ENCODE assay signal across 16 mouse cellular contexts in genomic region chr12:40198427-40198826, GRCm38 (mm10). TPM values are rescaled to one million over a fixed set of nuclear protein-coding genes. Genes with fewer than 3 reads are reported as not detected.
DNase-seq lines count a peak whose midpoint lies in the region; ATAC-seq lines count a peak whose summit lies in the region.
"Had no signal": no experiment of that assay in that cellular context is flagged by ENCODE, and none has a peak within 500 bp of the region (broad histone marks: within the 10 kb centered on the region; RNA-seq: fewer than 3 reads in every experiment).

No protein-coding gene starts in this region.

- H3K4me2 ChIP-seq in forebrain, embryonic 15.5 days (replicated peaks) = no peak overlapping the region
- H3K4me2 ChIP-seq: embryonic facial prominence, embryonic 15.5 days had no signal

- peaks cover 13% of the 10 kb centered on the region for H3K36me3 ChIP-seq in forebrain, embryonic 15.5 days

- no peaks in the 10 kb centered on the region for H3K9me3 ChIP-seq in forebrain, embryonic 15.5 days
- H3K9me3 ChIP-seq: embryonic facial prominence, embryonic 15.5 days; limb, embryonic 13.5 days had no signal

- 85% methylated on average over 9 of the region's 9 CpGs for WGBS in forebrain, embryonic 15.5 days

- DNase-seq in gastrocnemius, adult 18-20 months (ENCODE audit: low spot score) = peak; percentile 72
- no peak for DNase-seq in gastrocnemius, postnatal 4 days (ENCODE audit: low spot score in 2 of 2)
- peak; percentile 23 for DNase-seq in gastrocnemius, postnatal 14 days
- DNase-seq in heart, postnatal 10 days = peak; percentile 69 to 74
- DNase-seq in thymus, postnatal 0 days (ENCODE audit: low spot score) = peak; percentile 93
- DNase-seq in urinary bladder, postnatal 10 days (ENCODE audit: low spot score) = no peak
- no peak for DNase-seq in urinary bladder, adult 2 months (ENCODE audit: low spot score)
- DNase-seq: B cell, adult 2 months; cerebellum, postnatal 25 days; kidney, adult 9 months; layer of hippocampus, adult 9-11 months had no signal

- intact Hi-C loops in gastrocnemius, postnatal 14 days (cut with DNase I; ENCODE audit: low total_unique reads) = no loop called here
- intact Hi-C loops in heart, postnatal 10 days (cut with DNase I) = loop anchor here (2.0 kb wide), 2 partner anchors 22 to 116 kb away; no protein-coding TSS in a partner anchor

- no peak overlapping the region for H3K9ac ChIP-seq in forebrain, embryonic 15.5 days (replicated peaks)
- H3K9ac ChIP-seq: embryonic facial prominence, embryonic 15.5 days; limb, embryonic 13.5 days had no signal

- no peak overlapping the region for H3K27ac ChIP-seq in forebrain, embryonic 15.5 days (replicated peaks)
- H3K27ac ChIP-seq: embryonic facial prominence, embryonic 15.5 days; limb, embryonic 13.5 days had no signal

- H3K4me3 ChIP-seq in forebrain, embryonic 15.5 days = no peak overlapping the region
- H3K4me3 ChIP-seq: embryonic facial prominence, embryonic 15.5 days; limb, embryonic 13.5 days had no signal

- H3K4me1 ChIP-seq in forebrain, embryonic 15.5 days = no peaks in the 10 kb centered on the region
- H3K4me1 ChIP-seq: embryonic facial prominence, embryonic 15.5 days had no signal

- no peak for ATAC-seq in forebrain, embryonic 15.5 days (replicated peaks)

- H3K27me3 ChIP-seq in forebrain, embryonic 15.5 days = no peaks in the 10 kb centered on the region
- H3K27me3 ChIP-seq: embryonic facial prominence, embryonic 15.5 days; limb, embryonic 13.5 days had no signal

RNA-seq across cellular contexts. Expression of gene Lsmem1, which starts 0.9 kb away (rescaled TPM):
- total RNA-seq in gastrocnemius, adult 18-20 months (2021) = 10 to 100 TPM; 60.6 to 68.5 TPM
- total RNA-seq in gastrocnemius, postnatal 4 days (2021) = 10 to 100 TPM; 30.7 to 34.1 TPM
- 10 to 100 TPM; 36.3 to 50.2 TPM for total RNA-seq in gastrocnemius, postnatal 14 days (2021)
- total RNA-seq in heart, postnatal 10 days (2021) = 10 to 100 TPM; 23.1 to 35.6 TPM
- polyA plus RNA-seq in thymus, postnatal 0 days (2015; fragmentation: Nextera tagmentation; extraction: Ambion mirVana) = 5.2 and 5.9 TPM in 2 replicates
- not detected in 2 replicates for polyA plus RNA-seq in forebrain, embryonic 15.5 days (2015; fragmentation: Nextera tagmentation; extraction: Ambion mirVana)
- polyA plus RNA-seq in urinary bladder, adult 2 months (2012; rRNA removed) = 0.06 and 0.08 TPM in 2 replicates
- polyA plus RNA-seq: gonadal fat pad, adult 2 months; testis, adult 2 months had no signal

RNA-seq across cellular contexts. Expression of gene Ifrd1, which starts 49.9 kb away (rescaled TPM):
- total RNA-seq in gastrocnemius, adult 18-20 months (2021) = 100 to 1,000 TPM in 1 of 2 experiments, 10 to 100 TPM in 1; 79.2 to 225 TPM
- total RNA-seq in gastrocnemius, postnatal 4 days (2021) = 100 to 1,000 TPM in 1 of 2 experiments, 10 to 100 TPM in 1; 81.3 to 107 TPM
- 10 to 100 TPM; 72.9 to 81.2 TPM for total RNA-seq in gastrocnemius, postnatal 14 days (2021)
- total RNA-seq in heart, postnatal 10 days (2021) = 100 to 1,000 TPM; 110 to 126 TPM
- 111 and 123 TPM in 2 replicates for polyA plus RNA-seq in thymus, postnatal 0 days (2015; fragmentation: Nextera tagmentation; extraction: Ambion mirVana)
- polyA plus RNA-seq in forebrain, embryonic 15.5 days (2015; fragmentation: Nextera tagmentation; extraction: Ambion mirVana) = 165 and 181 TPM in 2 replicates
- 49.8 and 63.7 TPM in 2 replicates for polyA plus RNA-seq in urinary bladder, adult 2 months (2012; rRNA removed)

Comparison
In these comparisons a context has a peak if more than half of its experiments do, and no peak if none do; other contexts are left out.
1. DNase-seq: peak in gastrocnemius, adult 18-20 months (single experiment), gastrocnemius, postnatal 14 days (single experiment), heart, postnatal 10 days (2 of 2) and thymus, postnatal 0 days (single experiment); none in gastrocnemius, postnatal 4 days (0 of 2), urinary bladder, postnatal 10 days (single experiment) and urinary bladder, adult 2 months (single experiment).